Mouse (Mus musculus): ENCODE data around the gene Rreb1. TPM values are rescaled to one million over a fixed set of nuclear protein-coding genes. Genes with fewer than 3 reads are reported as not detected.
A peak's percentile ranks its signal among the peaks of the same experiment; 100 is the strongest.

Rreb1 gene
- total and polyA plus RNA-seq, 2 experiments from 2014 or later: 2.3 to 6.0 TPM

DNA sequence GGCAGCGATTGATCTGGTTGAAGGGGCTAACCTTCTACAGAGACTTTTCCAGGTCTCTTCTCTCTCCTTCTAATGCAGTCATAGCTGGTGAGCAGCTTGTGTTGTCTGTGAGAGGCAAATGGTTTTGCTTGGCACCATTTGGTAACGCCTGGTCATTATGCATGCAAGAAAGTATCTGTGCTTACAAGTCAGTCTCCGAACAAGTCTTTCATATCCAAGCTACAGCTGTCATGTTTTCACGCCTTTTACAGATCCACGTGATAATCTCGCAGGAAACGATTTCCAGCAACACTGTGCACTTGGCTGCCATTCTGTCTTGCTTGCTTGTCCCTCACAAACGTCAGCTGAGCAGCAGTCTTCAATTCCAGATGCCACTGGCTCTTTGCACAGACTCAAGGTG is 191.8 kb downstream of the Rreb1 start:
- H3K36me3 ChIP-seq (ENCODE audit: insufficient read depth, low read length): no peaks in the 10 kb centered on the region
- H3K4me3 ChIP-seq (ENCODE audit: low read length): no peak overlapping the region
- H3K27me3 ChIP-seq (ENCODE audit: insufficient read depth, low read length): no peaks in the 10 kb centered on the region
- TF ChIP-seq CTCF (IDR thresholded peaks at IDR 0.05; ENCODE audit: low read depth): no peak
- DNase-seq (ENCODE audit: low spot score) (no peak), ATAC-seq (no peak)
- H3K9ac ChIP-seq (replicated peaks; ENCODE audit: low read length): no peak overlapping the region
- H3K4me2 ChIP-seq (ENCODE audit: low read depth, low read length): no peak overlapping the region
- no peaks in the 10 kb centered on the region for H3K4me1 ChIP-seq (ENCODE audit: insufficient read depth, low read length)
- no peak overlapping the region for H3K27ac ChIP-seq
- no peaks in the 10 kb centered on the region for H3K9me3 ChIP-seq (ENCODE audit: low read length)
- WGBS: 45% methylated on average over 8 of the region's 8 CpGs

DNA sequence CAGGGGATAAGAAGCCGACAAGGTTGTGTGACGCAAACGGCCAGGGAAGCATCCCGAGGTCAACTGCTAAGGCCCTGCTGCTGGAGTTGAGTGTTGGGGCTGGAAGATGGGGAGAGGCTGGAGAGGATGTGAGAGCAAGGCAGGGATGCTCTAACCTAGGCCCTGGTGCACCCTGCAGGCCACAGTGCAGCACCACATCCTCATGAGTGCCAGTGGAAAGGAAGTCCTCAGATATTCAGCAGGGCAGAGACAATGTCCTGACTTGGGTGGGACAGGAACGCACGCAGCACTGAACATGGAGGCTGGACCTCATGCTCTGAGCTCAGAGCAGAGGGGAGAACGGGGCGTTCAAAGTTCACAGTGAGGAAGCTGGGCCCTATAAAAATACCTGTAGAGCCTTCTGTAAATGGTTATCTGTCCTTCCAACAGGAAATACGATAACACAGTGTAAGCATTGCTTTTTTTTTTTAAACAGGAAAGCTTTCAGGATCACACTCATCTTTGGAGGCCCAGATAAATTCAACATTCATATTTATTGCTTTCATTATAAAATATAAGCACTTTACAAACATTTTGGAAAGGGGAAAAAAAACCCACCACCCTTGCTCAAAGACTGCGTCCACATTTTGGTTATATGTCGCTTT is 192.8 kb downstream of the Rreb1 start:
- WGBS: 82% methylated on average over 11 of the region's 11 CpGs
- Histone ChIP-seq H3K4me2 (ENCODE audit: low read depth, low read length) (no peak overlapping the region), H3K9me3 (ENCODE audit: low read length) (no peaks in the 10 kb centered on the region), H3K36me3 (ENCODE audit: insufficient read depth, low read length) (0 out of 2 replicates have a peak, but pooled peaks cover 5% of the 10 kb centered on the region), H3K9ac (replicated peaks; ENCODE audit: low read length) (no peak overlapping the region), H3K27me3 (ENCODE audit: insufficient read depth, low read length) (no peaks in the 10 kb centered on the region), H3K27ac (no peak overlapping the region), H3K4me1 (ENCODE audit: insufficient read depth, low read length) (no peaks in the 10 kb centered on the region), H3K4me3 (ENCODE audit: low read length) (no peak overlapping the region)
- TF ChIP-seq CTCF (IDR thresholded peaks at IDR 0.05; ENCODE audit: low read depth): peak; percentile 48
- ATAC-seq (0 out of 2 replicates have a peak, but pooled peaks have one; percentile 31), DNase-seq (ENCODE audit: low spot score) (no peak)

DNA sequence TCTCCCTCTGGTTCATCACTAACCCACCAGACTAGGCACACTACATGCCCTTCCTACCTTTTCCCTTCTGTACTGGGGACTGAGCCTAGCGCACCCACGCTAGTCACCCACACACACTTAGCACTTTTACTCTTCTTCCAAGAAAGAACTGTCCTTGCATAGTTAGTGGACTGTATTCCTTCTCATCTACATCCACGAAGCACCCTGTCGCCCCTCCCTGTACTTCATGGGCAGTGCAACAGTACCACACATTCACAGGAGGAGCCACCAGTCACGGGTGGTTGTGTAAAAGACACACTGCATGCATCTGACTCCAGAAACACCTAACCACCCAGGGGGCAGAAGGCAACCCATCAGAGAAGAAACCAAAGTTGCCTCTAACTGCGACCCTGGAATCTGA is 195.8 kb downstream of the Rreb1 start:
- no peaks in the 10 kb centered on the region for H3K27me3 ChIP-seq (ENCODE audit: insufficient read depth, low read length)
- H3K9me3 ChIP-seq (ENCODE audit: low read length): no peaks in the 10 kb centered on the region
- H3K27ac ChIP-seq: no peak overlapping the region
- WGBS: 87% methylated on average over 6 of the region's 6 CpGs
- ATAC-seq (no peak), DNase-seq (ENCODE audit: low spot score) (no peak)
- H3K4me1 ChIP-seq (ENCODE audit: insufficient read depth, low read length): no peaks in the 10 kb centered on the region
- TF ChIP-seq CTCF (IDR thresholded peaks at IDR 0.05; ENCODE audit: low read depth): no peak
- H3K36me3 ChIP-seq (ENCODE audit: insufficient read depth, low read length): peaks cover 25% of the 10 kb centered on the region
- H3K4me2 ChIP-seq (ENCODE audit: low read depth, low read length): no peak overlapping the region
- no peak overlapping the region for H3K4me3 ChIP-seq (ENCODE audit: low read length)
- no peak overlapping the region for H3K9ac ChIP-seq (replicated peaks; ENCODE audit: low read length)

DNA sequence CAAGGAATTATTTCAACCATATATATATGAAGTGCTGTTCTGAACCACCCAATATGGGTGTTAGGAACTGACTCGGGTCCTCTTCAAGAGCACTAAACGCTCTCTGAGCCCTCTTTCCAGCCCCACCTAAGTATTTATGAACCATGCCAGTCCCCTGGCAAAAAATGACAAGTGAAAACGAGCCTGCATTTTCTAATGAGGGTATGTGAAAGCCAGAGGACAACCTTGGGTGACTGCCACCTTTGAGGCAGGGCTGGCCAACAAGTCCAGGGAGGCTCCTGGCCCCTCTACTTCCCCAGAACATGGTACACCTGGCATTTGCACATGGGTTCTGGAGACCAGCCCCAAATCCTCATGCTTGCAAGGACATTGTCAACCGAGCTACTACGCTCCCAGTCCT is 196.5 kb downstream of the Rreb1 start:
- DNase-seq (ENCODE audit: low spot score): no peak
- H3K27me3 ChIP-seq (ENCODE audit: insufficient read depth, low read length): no peaks in the 10 kb centered on the region
- WGBS: 87% methylated on average over 5 of the region's 5 CpGs
- H3K4me2 ChIP-seq (ENCODE audit: low read depth, low read length): no peak overlapping the region
- H3K4me1 ChIP-seq (ENCODE audit: insufficient read depth, low read length): no peaks in the 10 kb centered on the region
- H3K9me3 ChIP-seq (ENCODE audit: low read length): no peaks in the 10 kb centered on the region
- TF ChIP-seq CTCF (IDR thresholded peaks at IDR 0.05; ENCODE audit: low read depth): no peak
- no peak overlapping the region for H3K4me3 ChIP-seq (ENCODE audit: low read length)
- H3K36me3 ChIP-seq (ENCODE audit: insufficient read depth, low read length): peaks cover 32% of the 10 kb centered on the region
- no peak overlapping the region for H3K27ac ChIP-seq
- no peak overlapping the region for H3K9ac ChIP-seq (replicated peaks; ENCODE audit: low read length)
- no peak for ATAC-seq

DNA sequence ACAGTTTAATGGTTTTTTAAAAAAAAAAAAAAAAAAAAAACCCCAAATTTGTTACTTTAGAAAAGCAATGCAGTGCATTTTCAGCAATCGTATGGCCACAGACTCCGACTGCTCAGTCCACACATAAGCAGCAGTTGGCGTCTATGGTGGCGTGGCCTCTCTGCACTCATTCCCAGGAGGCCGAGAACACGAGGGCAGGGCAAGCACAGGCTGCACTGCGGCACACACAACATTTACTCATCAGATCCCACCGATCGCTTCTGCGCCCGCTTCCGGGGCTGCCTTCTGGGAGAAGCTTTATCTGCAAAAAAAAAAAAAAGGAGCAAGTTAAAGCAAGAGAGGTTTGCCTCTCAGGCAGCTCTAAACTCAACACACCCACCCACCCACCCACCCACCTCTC is 201.3 kb downstream of the Rreb1 start:
- 89% methylated on average over 12 of the region's 12 CpGs for WGBS
- no peaks in the 10 kb centered on the region for H3K4me1 ChIP-seq (ENCODE audit: insufficient read depth, low read length)
- no peak overlapping the region for H3K27ac ChIP-seq
- DNase-seq (ENCODE audit: low spot score) (no peak), ATAC-seq (no peak)
- TF ChIP-seq CTCF (IDR thresholded peaks at IDR 0.05; ENCODE audit: low read depth): no peak
- no peak overlapping the region for H3K4me2 ChIP-seq (ENCODE audit: low read depth, low read length)
- no peak overlapping the region for H3K9ac ChIP-seq (replicated peaks; ENCODE audit: low read length)
- H3K36me3 ChIP-seq (ENCODE audit: insufficient read depth, low read length): peaks cover 65% of the 10 kb centered on the region
- no peak overlapping the region for H3K4me3 ChIP-seq (ENCODE audit: low read length)
- H3K27me3 ChIP-seq (ENCODE audit: insufficient read depth, low read length): no peaks in the 10 kb centered on the region
- H3K9me3 ChIP-seq (ENCODE audit: low read length): no peaks in the 10 kb centered on the region

- 95% methylated on average over 10 of the region's 10 CpGs for WGBS
- TF ChIP-seq CTCF (IDR thresholded peaks at IDR 0.05; ENCODE audit: low read depth): no peak
- H3K36me3 ChIP-seq (ENCODE audit: insufficient read depth, low read length): peaks cover 67% of the 10 kb centered on the region
Measured at GRCm38 (mm10) chr13:37980346-37980745, 202.1 kb downstream of the Rreb1 start.

GRCm38 (mm10) chr13:37981063-37981462 is 202.9 kb downstream of the Rreb1 start:
- H3K27me3 ChIP-seq (ENCODE audit: insufficient read depth, low read length): no peaks in the 10 kb centered on the region
- DNase-seq (ENCODE audit: low spot score) (no peak), ATAC-seq (no peak)
- no peak overlapping the region for H3K9ac ChIP-seq (replicated peaks; ENCODE audit: low read length)
- no peaks in the 10 kb centered on the region for H3K9me3 ChIP-seq (ENCODE audit: low read length)
- WGBS: 89% methylated on average over 5 of the region's 5 CpGs
- no peak overlapping the region for H3K4me2 ChIP-seq (ENCODE audit: low read depth, low read length)
- TF ChIP-seq CTCF (IDR thresholded peaks at IDR 0.05; ENCODE audit: low read depth): no peak
- no peak overlapping the region for H3K27ac ChIP-seq
- peaks cover 67% of the 10 kb centered on the region for H3K36me3 ChIP-seq (ENCODE audit: insufficient read depth, low read length)
- H3K4me3 ChIP-seq (ENCODE audit: low read length): no peak overlapping the region
- H3K4me1 ChIP-seq (ENCODE audit: insufficient read depth, low read length): no peaks in the 10 kb centered on the region

More at GRCm38 (mm10) chr13:37980346-37980745, 202.1 kb downstream of the Rreb1 start:
- no peak for ATAC-seq
- no peak overlapping the region for H3K27ac ChIP-seq
- no peak overlapping the region for H3K4me3 ChIP-seq (ENCODE audit: low read length)
- no peaks in the 10 kb centered on the region for H3K4me1 ChIP-seq (ENCODE audit: insufficient read depth, low read length)
- no peak overlapping the region for H3K4me2 ChIP-seq (ENCODE audit: low read depth, low read length)
- no peak for DNase-seq (ENCODE audit: low spot score)
- no peak overlapping the region for H3K9ac ChIP-seq (replicated peaks; ENCODE audit: low read length)
- H3K27me3 ChIP-seq (ENCODE audit: insufficient read depth, low read length): no peaks in the 10 kb centered on the region
- H3K9me3 ChIP-seq (ENCODE audit: low read length): no peaks in the 10 kb centered on the region
